Mouse (Mus musculus) C2C12 (cell line): Measurements from ENCODE around the gene Ctsl. TPM values are rescaled to one million over a fixed set of nuclear protein-coding genes. Genes with fewer than 3 reads are reported as not detected.

Experiments used
- H3K27me3 ChIP-seq: one replicate; pipeline ENCODE4 v1.6.1; 2011; ENCODE audit not compliant: control insufficient read depth, insufficient read depth, insufficient read length
- H3K36me3 ChIP-seq: one replicate; pipeline ENCODE4 v1.6.1; 2011; ENCODE audit not compliant: control insufficient read depth, insufficient read depth
- H3K4me3 ChIP-seq: one replicate; pipeline ENCODE4 v1.5.1; 2011; ENCODE audit warnings: mild to moderate bottlenecking, control low read depth; ENCODE audit not compliant: poor library complexity, insufficient read depth, severe bottlenecking
- H3K79me2 ChIP-seq: one replicate; pipeline ENCODE4 v1.6.1; 2011; ENCODE audit not compliant: control insufficient read depth, insufficient read depth
- H3K79me3 ChIP-seq: one replicate; pipeline ENCODE4 v1.6.1; 2011; ENCODE audit warnings: low read depth, control low read depth
- H3ac ChIP-seq: one replicate; pipeline ENCODE3; 2011; ENCODE audit warnings: low read depth; ENCODE audit not compliant: control insufficient read depth, insufficient read length
- CEBPB ChIP-seq: IDR thresholded peaks from one replicate; pipeline ENCODE4 v1.6.1; 2011; ENCODE audit warnings: low read depth, mild to moderate bottlenecking, control low read depth, moderate library complexity
- CTCF ChIP-seq: IDR thresholded peaks from one replicate; pipeline ENCODE4 v1.5.1; 2011; ENCODE audit not compliant: control insufficient read depth, insufficient read depth, insufficient read length
- FOSL1 ChIP-seq: IDR thresholded peaks from one replicate; pipeline ENCODE4 v1.8.0; 2011; ENCODE audit warnings: mild to moderate bottlenecking, low read length; ENCODE audit not compliant: poor library complexity, insufficient read depth, severe bottlenecking
- MAX ChIP-seq: IDR thresholded peaks from one replicate; pipeline ENCODE4 v1.6.1; 2011; ENCODE audit warnings: mild to moderate bottlenecking, control low read depth
- MYOD1 ChIP-seq: IDR thresholded peaks from one replicate; pipeline ENCODE4 v1.6.1; 2011; ENCODE audit warnings: low read depth; ENCODE audit not compliant: control insufficient read depth, insufficient read length
- MYOG ChIP-seq: IDR thresholded peaks from one replicate; pipeline ENCODE4 v1.6.1; 2011; ENCODE audit not compliant: control insufficient read depth, insufficient read length; ENCODE audit errors: extremely low read depth
- USF1 ChIP-seq: IDR thresholded peaks from one replicate; pipeline ENCODE4 v1.6.1; 2011; ENCODE audit warnings: low read depth, mild to moderate bottlenecking, control low read depth, moderate library complexity
- polyA plus RNA-seq: library from polyadenylated mRNA; unstranded; fragments of >200 nt; fragmentation: generic; extraction: Trizol; gene quantifications from one replicate; pipeline ENCODE4 v1.2.1, GENCODE M21; 2012; ENCODE audit warnings: missing spikeins

Ctsl gene
- polyA plus RNA-seq, 1 experiment, result 462 TPM

DNA sequence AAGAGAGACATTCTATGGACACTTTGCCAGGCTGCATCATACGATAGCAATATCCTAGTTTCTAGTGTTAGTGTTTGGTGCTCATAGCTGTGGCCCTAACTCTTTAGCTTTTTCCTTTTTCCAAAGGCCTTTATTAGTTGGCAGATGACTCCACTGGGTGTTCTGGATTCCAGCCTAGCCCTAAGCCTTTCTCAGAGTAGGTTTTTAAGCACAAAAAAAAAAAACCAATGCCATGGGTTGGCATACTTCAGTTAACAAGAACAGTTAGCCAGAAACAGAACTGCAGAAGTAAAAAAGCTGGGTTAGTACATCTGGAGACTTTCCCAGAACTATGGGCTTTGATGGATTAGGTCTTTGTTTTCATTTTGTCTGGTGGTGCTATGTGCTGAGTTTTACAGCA is 12.2 kb downstream of the Ctsl start:
- H3K27me3 ChIP-seq, result no peaks in the 10 kb centered on the region

DNA sequence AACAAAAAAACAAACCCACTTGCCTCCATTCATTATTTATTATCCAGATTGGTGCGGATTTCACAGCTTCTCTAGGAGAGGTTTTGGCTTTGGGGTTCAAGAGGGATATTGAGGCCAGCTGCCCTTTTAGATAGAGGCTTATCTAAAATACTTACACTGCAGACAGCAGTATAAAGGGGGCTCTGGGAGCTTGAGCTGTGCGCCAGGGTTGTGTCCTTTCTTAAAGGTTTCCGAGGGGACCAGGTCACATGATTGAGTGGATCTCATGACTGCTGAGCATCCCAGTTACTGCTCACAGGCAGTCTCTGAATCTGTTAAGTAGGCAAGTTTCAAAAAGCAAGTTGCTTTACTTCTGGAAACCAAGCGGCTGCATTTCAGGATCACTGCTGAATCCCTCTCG is 13.3 kb downstream of the Ctsl start:
- no peak overlapping the region for H3ac ChIP-seq
- H3K27me3 ChIP-seq, result no peaks in the 10 kb centered on the region
- TF ChIP-seq MYOG (no peak), FOSL1 (no peak), MAX (no peak), USF1 (no peak), MYOD1 (no peak), CEBPB (no peak), CTCF (no peak)
- H3K79me2 ChIP-seq, result no peaks in the 10 kb centered on the region
- no peaks in the 10 kb centered on the region for H3K79me3 ChIP-seq
- peaks cover 1% of the 10 kb centered on the region for H3K36me3 ChIP-seq
- no peak overlapping the region for H3K4me3 ChIP-seq

More for the DNA sequence above, 12.2 kb downstream of the Ctsl start:
- Histone ChIP-seq H3K36me3 (peaks cover 11% of the 10 kb centered on the region), H3ac (no peak overlapping the region), H3K79me2 (no peaks in the 10 kb centered on the region), H3K4me3 (no peak overlapping the region), H3K79me3 (no peaks in the 10 kb centered on the region)
- TF ChIP-seq CEBPB, result no peak
- TF ChIP-seq MYOG, result no peak
- TF ChIP-seq MYOD1, result no peak
- TF ChIP-seq CTCF, result no peak
- TF ChIP-seq USF1, result no peak

DNA sequence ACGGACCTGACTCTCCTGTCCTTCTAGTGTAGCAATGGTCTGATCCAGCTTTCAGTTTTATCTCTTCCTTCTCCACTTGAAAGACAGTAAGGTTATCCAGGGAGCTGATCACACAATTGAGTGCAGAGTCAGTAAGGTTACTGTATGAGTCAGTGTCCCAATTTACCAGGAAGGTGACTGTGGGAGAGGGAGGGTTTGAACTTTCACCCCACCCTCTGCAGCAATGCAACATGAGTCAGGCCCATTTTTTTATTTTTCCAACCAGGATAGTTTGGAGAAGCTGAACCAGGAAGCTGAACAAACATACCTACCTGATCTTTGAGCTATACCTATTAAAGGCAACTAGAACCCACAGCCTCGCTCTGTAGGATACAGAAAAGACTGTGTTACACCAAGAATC is 21.2 kb downstream of the Ctsl start:
- TF ChIP-seq USF1 (no peak), FOSL1 (no peak), MYOG (no peak), CTCF (no peak), MYOD1 (no peak), CEBPB (no peak), MAX (no peak)
- no peaks in the 10 kb centered on the region for H3K27me3 ChIP-seq
- H3ac ChIP-seq, result no peak overlapping the region
- H3K79me2 ChIP-seq, result no peaks in the 10 kb centered on the region
- no peaks in the 10 kb centered on the region for H3K36me3 ChIP-seq
- H3K79me3 ChIP-seq, result no peaks in the 10 kb centered on the region
- H3K4me3 ChIP-seq, result no peak overlapping the region

DNA sequence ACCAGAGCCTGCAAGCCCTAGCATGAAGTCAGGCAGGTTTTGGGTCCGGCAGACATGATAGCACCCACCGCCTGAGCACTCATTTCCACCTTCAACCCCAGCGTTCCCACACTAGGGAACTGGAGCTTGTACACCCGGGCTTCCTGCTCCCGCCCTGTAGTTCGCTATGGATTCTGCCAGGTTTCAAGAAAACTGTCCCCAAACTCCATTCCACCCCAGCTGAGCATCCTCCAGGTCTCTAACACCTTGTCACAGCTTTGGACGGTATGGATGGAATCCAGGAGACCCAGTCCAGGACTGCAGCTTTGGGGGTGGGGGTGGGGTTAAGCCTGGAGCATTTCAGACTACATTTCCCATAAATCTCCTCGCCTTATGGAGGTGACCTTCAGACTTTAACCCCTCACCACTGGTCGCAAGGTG is 26.6 kb downstream of the Ctsl start:
- TF ChIP-seq CTCF (no peak), FOSL1 (no peak), MAX (no peak)
- Histone ChIP-seq H3K36me3 (no peaks in the 10 kb centered on the region), H3ac (peak overlapping the region; percentile 52), H3K4me3 (no peak overlapping the region), H3K27me3 (no peaks in the 10 kb centered on the region), H3K79me3 (no peaks in the 10 kb centered on the region), H3K79me2 (no peaks in the 10 kb centered on the region)

DNA sequence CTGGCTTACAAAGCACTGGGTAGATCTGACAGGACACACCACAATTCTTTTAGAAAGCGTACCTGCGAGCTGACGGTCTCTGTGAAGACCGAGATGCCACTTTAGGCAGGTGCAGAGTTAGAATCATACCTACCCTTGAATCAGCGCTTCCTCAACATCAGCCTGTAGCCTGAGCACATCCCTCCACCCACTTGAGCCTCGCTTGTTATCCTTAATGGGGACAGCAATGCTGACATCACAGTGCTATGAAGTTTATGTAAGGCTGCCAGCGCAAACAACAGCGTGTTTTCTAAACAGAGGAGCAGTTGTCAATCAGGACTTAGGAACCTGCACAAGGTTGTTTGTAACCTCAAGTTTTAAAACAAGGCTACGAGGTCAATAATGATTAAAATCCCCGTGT is 27.1 kb downstream of the Ctsl start:
- Histone ChIP-seq H3K79me2 (no peaks in the 10 kb centered on the region), H3K4me3 (no peak overlapping the region), H3K27me3 (no peaks in the 10 kb centered on the region), H3K79me3 (no peaks in the 10 kb centered on the region), H3ac (no peak overlapping the region), H3K36me3 (no peaks in the 10 kb centered on the region)
- TF ChIP-seq FOSL1 (no peak), MAX (no peak)

DNA sequence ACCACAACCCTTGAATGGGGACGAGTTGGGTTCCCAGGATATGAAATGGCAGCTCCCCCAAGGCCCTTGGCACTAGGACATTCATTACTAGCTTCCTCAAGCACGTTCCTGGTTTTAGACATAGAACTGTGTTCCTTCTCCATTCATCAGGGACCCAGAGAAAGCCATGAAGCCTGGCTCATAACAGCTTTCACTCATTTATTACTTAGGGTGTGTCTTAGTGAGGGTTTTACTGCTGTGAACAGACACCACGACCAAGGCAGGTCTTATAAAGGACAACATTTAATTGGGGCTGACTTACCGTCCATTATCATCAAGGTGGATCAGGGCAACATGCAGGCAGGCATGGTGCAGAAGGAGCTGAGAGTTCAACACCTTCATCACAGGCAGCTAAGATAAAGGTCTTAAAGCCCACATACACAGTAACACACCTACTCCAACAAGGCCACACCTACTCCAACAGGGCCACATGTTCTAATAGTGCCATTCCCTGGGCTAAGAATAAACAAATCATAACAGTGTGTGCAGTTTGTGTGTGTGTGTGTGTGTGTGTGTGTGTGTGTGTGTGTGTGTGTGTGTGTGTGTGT is 35.1 kb downstream of the Ctsl start:
- Histone ChIP-seq H3K79me2 (no peaks in the 10 kb centered on the region), H3K79me3 (no peaks in the 10 kb centered on the region), H3ac (no peak overlapping the region), H3K36me3 (no peaks in the 10 kb centered on the region), H3K4me3 (no peak overlapping the region), H3K27me3 (no peaks in the 10 kb centered on the region)
- TF ChIP-seq USF1 (no peak), CTCF (no peak), MAX (no peak), MYOD1 (no peak), MYOG (no peak), FOSL1 (no peak), CEBPB (no peak)
